Mouse (Mus musculus) erythroblast, embryonic 14.5 days (primary cell): ENCODE measurements around the gene Tlr3.

Experiments used
- GATA1 ChIP-seq: IDR thresholded peaks from 2 replicates; pipeline ENCODE4 v1.6.1; 2012; ENCODE audit warnings: low read length, inconsistent platforms, mixed read lengths
- TAL1 ChIP-seq: IDR thresholded peaks from 3 replicates; pipeline ENCODE4 v1.6.1; 2012; ENCODE audit warnings: low read length, inconsistent platforms, mixed read lengths

- TF ChIP-seq GATA1: no peak
- TF ChIP-seq TAL1: no peak
Measured at GRCm38 (mm10) chr8:45380598-45380997, 30.3 kb downstream of the Tlr3 start.
